Mouse (Mus musculus) midbrain, embryonic 15.5 days (tissue): ENCODE measurements at regions not wholly inside any gene's neighbourhood (a gene's known extent, or its start where the extent isn't known, plus 50 kb on each side); places are given as distances from the start of the nearest gene placed in this dataset.
A peak's percentile ranks its signal among the peaks of the same experiment; 100 is the strongest.

Experiments
- ATAC-seq: fragments of 200-750 bp; cut with Nextera tagmentation; replicated peaks from 2 replicates; pipeline ENCODE4 v1.8.0; 2017; ENCODE audit warnings: moderate TSS enrichment
- H3K27ac ChIP-seq: fragments of 300-500 bp; sonication (generic); 2 replicates; pipeline ENCODE4 v1.5.1; 2015; ENCODE audit warnings: mild to moderate bottlenecking, inconsistent platforms
- H3K27me3 ChIP-seq: fragments of 300-500 bp; sonication (generic); replicated peaks from 2 replicates; pipeline ENCODE4 v1.6.1; 2015; ENCODE audit warnings: inconsistent platforms
- H3K36me3 ChIP-seq: fragments of 300-500 bp; sonication (generic); replicated peaks from 2 replicates; pipeline ENCODE4 v1.6.1; 2015; ENCODE audit warnings: inconsistent platforms
- H3K4me1 ChIP-seq: fragments of 300-500 bp; sonication (generic); 2 replicates; pipeline ENCODE4 v1.6.1; 2015; ENCODE audit warnings: inconsistent platforms
- H3K4me2 ChIP-seq: fragments of 300-500 bp; sonication (generic); 2 replicates; pipeline ENCODE4 v1.6.1; 2015; ENCODE audit warnings: inconsistent platforms, mild to moderate bottlenecking, moderate library complexity
- H3K4me3 ChIP-seq: fragments of 300-500 bp; sonication (generic); 2 replicates; pipeline ENCODE4 v1.5.1; 2015; ENCODE audit warnings: mild to moderate bottlenecking, inconsistent platforms
- H3K9ac ChIP-seq: fragments of 300-500 bp; sonication (generic); 2 replicates; pipeline ENCODE4 v1.6.1; 2015; ENCODE audit warnings: mild to moderate bottlenecking, inconsistent platforms
- H3K9me3 ChIP-seq: fragments of 300-500 bp; sonication (generic); 2 replicates; pipeline ENCODE4 v1.6.1; 2016; ENCODE audit warnings: inconsistent platforms
- WGBS: fragments of 180-500 bp; shearing (Covaris S2); methylation state at CpG from one replicate; pipeline ENCODE4 v1.1.7; 2015; ENCODE audit warnings: mixed read lengths; 5-methylcytosine and 5-hydroxymethylcytosine counted together

- Histone ChIP-seq H3K4me3 (no peak overlapping the region), H3K4me2 (0 out of 2 replicates have a peak overlapping the region, but pooled peaks have one; percentile 2), H3K4me1 (peaks cover 16% of the 10 kb centered on the region), H3K27me3 (no peaks in the 10 kb centered on the region), H3K9me3 (no peaks in the 10 kb centered on the region), H3K36me3 (no peaks in the 10 kb centered on the region), H3K9ac (no peak overlapping the region), H3K27ac (peak overlapping the region; percentile 69)
- 7% methylated on average over 5 of the region's 5 CpGs for WGBS
- peak; percentile 91 for ATAC-seq
Measured at GRCm38 (mm10) chr10:9272243-9272642, 386.4 kb upstream of the Sash1 start.

GRCm38 (mm10) chr10:9265528-9265927, 379.7 kb upstream of the Sash1 start:
- ATAC-seq, result no peak
- Histone ChIP-seq H3K27me3 (no peaks in the 10 kb centered on the region), H3K27ac (no peak overlapping the region), H3K9me3 (no peaks in the 10 kb centered on the region), H3K36me3 (no peaks in the 10 kb centered on the region), H3K4me1 (peaks cover 5% of the 10 kb centered on the region), H3K4me2 (no peak overlapping the region), H3K4me3 (no peak overlapping the region), H3K9ac (no peak overlapping the region)
- WGBS, result 91% methylated on average over 2 of the region's 2 CpGs

- H3K36me3 ChIP-seq, result no peaks in the 10 kb centered on the region
- H3K4me2 ChIP-seq, result no peak overlapping the region
- no peaks in the 10 kb centered on the region for H3K27me3 ChIP-seq
- H3K27ac ChIP-seq, result no peak overlapping the region
- peaks cover 5% of the 10 kb centered on the region for H3K4me1 ChIP-seq
- no peaks in the 10 kb centered on the region for H3K9me3 ChIP-seq
- 46% methylated on average over 12 of the region's 12 CpGs for WGBS
- no peak overlapping the region for H3K9ac ChIP-seq
- no peak overlapping the region for H3K4me3 ChIP-seq
- ATAC-seq, result peak; percentile 73; the same call in 1 of the 2 replicates
Measured at GRCm38 (mm10) chr10:9264309-9265000, 378.6 kb upstream of the Sash1 start.

GRCm38 (mm10) chr10:9258705-9259104, 372.8 kb upstream of the Sash1 start:
- Histone ChIP-seq H3K27ac (no peak overlapping the region), H3K27me3 (no peaks in the 10 kb centered on the region), H3K9ac (no peak overlapping the region), H3K9me3 (no peaks in the 10 kb centered on the region), H3K4me2 (no peak overlapping the region), H3K36me3 (no peaks in the 10 kb centered on the region), H3K4me3 (no peak overlapping the region), H3K4me1 (0 out of 2 replicates have a peak, but pooled peaks cover 2% of the 10 kb centered on the region)
- ATAC-seq, result no peak
- WGBS, result 88% methylated on average over 1 of the region's 1 CpGs

GRCm38 (mm10) chr10:9252941-9253217, 367.0 kb upstream of the Sash1 start:
- WGBS, result 17% methylated on average over 3 of the region's 3 CpGs
- Histone ChIP-seq H3K9ac (no peak overlapping the region), H3K27ac (peak overlapping the region; percentile 1; the same call in 1 of the 2 replicates), H3K4me1 (peaks cover 13% of the 10 kb centered on the region; the same call in 1 of the 2 replicates), H3K36me3 (no peaks in the 10 kb centered on the region), H3K27me3 (no peaks in the 10 kb centered on the region), H3K9me3 (no peaks in the 10 kb centered on the region), H3K4me3 (no peak overlapping the region), H3K4me2 (no peak overlapping the region)
- peak; percentile 73 for ATAC-seq

- no peaks in the 10 kb centered on the region for H3K9me3 ChIP-seq
- H3K9ac ChIP-seq, result no peak overlapping the region
- H3K4me2 ChIP-seq, result no peak overlapping the region
- H3K36me3 ChIP-seq, result no peaks in the 10 kb centered on the region
- WGBS, result 32% methylated on average over 7 of the region's 7 CpGs
- H3K27me3 ChIP-seq, result no peaks in the 10 kb centered on the region
- ATAC-seq, result no peak
- H3K4me3 ChIP-seq, result no peak overlapping the region
- H3K4me1 ChIP-seq, result peaks cover 13% of the 10 kb centered on the region; the same call in 1 of the 2 replicates
- H3K27ac ChIP-seq, result peak overlapping the region; percentile 1; the same call in 1 of the 2 replicates
Measured at GRCm38 (mm10) chr10:9252120-9252940, 366.5 kb upstream of the Sash1 start.

- Histone ChIP-seq H3K36me3 (no peaks in the 10 kb centered on the region), H3K9ac (no peak overlapping the region), H3K4me2 (no peak overlapping the region), H3K27me3 (no peaks in the 10 kb centered on the region), H3K9me3 (no peaks in the 10 kb centered on the region), H3K4me1 (peaks cover 16% of the 10 kb centered on the region), H3K4me3 (no peak overlapping the region), H3K27ac (peak overlapping the region; percentile 55)
- 52% methylated on average over 4 of the region's 4 CpGs for WGBS
- no peak for ATAC-seq
Measured at GRCm38 (mm10) chr10:9243281-9243618, 357.4 kb upstream of the Sash1 start.

- Histone ChIP-seq H3K4me2 (no peak overlapping the region), H3K4me3 (no peak overlapping the region), H3K27ac (peak overlapping the region; percentile 55), H3K36me3 (no peaks in the 10 kb centered on the region), H3K9ac (no peak overlapping the region), H3K27me3 (no peaks in the 10 kb centered on the region), H3K4me1 (peaks cover 16% of the 10 kb centered on the region), H3K9me3 (no peaks in the 10 kb centered on the region)
- no peak; the same call in 1 of the 2 replicates for ATAC-seq
- 57% methylated on average over 7 of the region's 7 CpGs for WGBS
Measured at GRCm38 (mm10) chr10:9242596-9243280, 356.9 kb upstream of the Sash1 start.

GRCm38 (mm10) chr10:9239956-9240355, 354.1 kb upstream of the Sash1 start:
- Histone ChIP-seq H3K36me3 (no peaks in the 10 kb centered on the region), H3K27me3 (no peaks in the 10 kb centered on the region), H3K4me3 (no peak overlapping the region), H3K27ac (no peak overlapping the region), H3K4me2 (no peak overlapping the region), H3K9me3 (no peaks in the 10 kb centered on the region), H3K4me1 (peaks cover 16% of the 10 kb centered on the region), H3K9ac (no peak overlapping the region)
- 61% methylated on average over 6 of the region's 6 CpGs for WGBS
- no peak for ATAC-seq

GRCm38 (mm10) chr10:9231751-9232150, 345.9 kb upstream of the Sash1 start:
- no peak overlapping the region for H3K9ac ChIP-seq
- 63% methylated on average over 3 of the region's 3 CpGs for WGBS
- no peak for ATAC-seq

GRCm38 (mm10) chr10:9229116-9229515, 343.2 kb upstream of the Sash1 start:
- Histone ChIP-seq H3K27ac (no peak overlapping the region), H3K27me3 (no peaks in the 10 kb centered on the region), H3K4me1 (peaks cover 6% of the 10 kb centered on the region; the same call in 1 of the 2 replicates), H3K9ac (no peak overlapping the region), H3K4me3 (no peak overlapping the region), H3K9me3 (no peaks in the 10 kb centered on the region), H3K4me2 (no peak overlapping the region), H3K36me3 (no peaks in the 10 kb centered on the region)
- WGBS, result 74% methylated on average over 11 of the region's 11 CpGs
- no peak for ATAC-seq

More at GRCm38 (mm10) chr10:9231751-9232150, 345.9 kb upstream of the Sash1 start:
- Histone ChIP-seq H3K27me3 (no peaks in the 10 kb centered on the region), H3K36me3 (no peaks in the 10 kb centered on the region), H3K27ac (no peak overlapping the region), H3K9me3 (no peaks in the 10 kb centered on the region), H3K4me2 (no peak overlapping the region), H3K4me3 (no peak overlapping the region), H3K4me1 (peaks cover 6% of the 10 kb centered on the region; the same call in 1 of the 2 replicates)

GRCm38 (mm10) chr10:9227361-9227760, 341.5 kb upstream of the Sash1 start:
- 3% methylated on average over 1 of the region's 1 CpGs for WGBS
- Histone ChIP-seq H3K27me3 (no peaks in the 10 kb centered on the region), H3K27ac (no peak overlapping the region), H3K9ac (no peak overlapping the region), H3K4me3 (no peak overlapping the region), H3K9me3 (no peaks in the 10 kb centered on the region), H3K36me3 (no peaks in the 10 kb centered on the region), H3K4me1 (peaks cover 6% of the 10 kb centered on the region; the same call in 1 of the 2 replicates), H3K4me2 (no peak overlapping the region)
- ATAC-seq, result no peak
